Mouse (Mus musculus) stomach, postnatal 0 days (tissue): ENCODE measurements around the gene Ggt6. TPM values are rescaled to one million over a fixed set of nuclear protein-coding genes. Genes with fewer than 3 reads are reported as not detected.

Source experiments
- ATAC-seq: fragments of 200-750 bp; cut with Nextera tagmentation; 2 replicates; pipeline ENCODE4 v1.8.0; 2017; ENCODE audit not compliant: low FRiP score, low TSS enrichment
- DNase-seq: peaks from one replicate; pipeline ENCODE4 v3.0.0-alpha.2; 2016; ENCODE audit warnings: low spot score
- H3K27ac ChIP-seq: fragments of 300-500 bp; sonication (generic); replicated peaks from 2 replicates; pipeline ENCODE4 v1.5.1; 2014; ENCODE audit warnings: mild to moderate bottlenecking, control low read depth
- H3K27me3 ChIP-seq: fragments of 300-500 bp; sonication (generic); 2 replicates; pipeline ENCODE4 v1.6.1; 2014; ENCODE audit warnings: low read length; ENCODE audit not compliant: control insufficient read depth, insufficient read depth
- H3K36me3 ChIP-seq: fragments of 300-500 bp; sonication (generic); 2 replicates; pipeline ENCODE4 v1.6.1; 2014; ENCODE audit warnings: low read length, mixed read lengths; ENCODE audit not compliant: control insufficient read depth, insufficient read depth
- H3K4me1 ChIP-seq: fragments of 300-500 bp; sonication (generic); replicated peaks from 2 replicates; pipeline ENCODE4 v1.6.1; 2014; ENCODE audit warnings: antibody characterized with exemption; ENCODE audit not compliant: control insufficient read depth, insufficient read depth
- H3K4me2 ChIP-seq: fragments of 300-500 bp; sonication (generic); replicated peaks from 2 replicates; pipeline ENCODE4 v1.6.1; 2014; ENCODE audit warnings: low read depth, mild to moderate bottlenecking, control low read depth, moderate library complexity
- H3K4me3 ChIP-seq: fragments of 300-500 bp; sonication (generic); 2 replicates; pipeline ENCODE4 v1.5.1; 2014; ENCODE audit warnings: low read depth, low read length, control low read depth
- H3K9ac ChIP-seq: fragments of 300-500 bp; sonication (generic); 2 replicates; pipeline ENCODE4 v1.6.1; 2014; ENCODE audit warnings: mild to moderate bottlenecking, low read length, control low read depth, mixed read lengths
- H3K9me3 ChIP-seq: fragments of 300-500 bp; sonication (generic); 2 replicates; pipeline ENCODE4 v1.6.1; 2016; ENCODE audit warnings: low read length; ENCODE audit not compliant: control insufficient read depth
- CTCF ChIP-seq: IDR thresholded peaks from 2 replicates; pipeline ENCODE4 v1.5.1; 2016; ENCODE audit warnings: antibody characterized with exemption, low read depth, mild to moderate bottlenecking, moderate library complexity
- EP300 ChIP-seq: optimal IDR thresholded peaks from 2 replicates; pipeline ENCODE3; 2016; ENCODE audit warnings: antibody characterized with exemption
- WGBS: fragments of 180-500 bp; shearing (Covaris S2); extraction: QIAGEN DNeasy Blood & Tissue Kit; methylation state at CpG from one replicate; pipeline ENCODE4 v1.1.7; 2014; 5-methylcytosine and 5-hydroxymethylcytosine counted together
- polyA plus RNA-seq: library from polyadenylated mRNA; unstranded; fragments of >200 nt; fragmentation: Nextera tagmentation; extraction: Ambion mirVana; gene quantifications from 2 replicates; pipeline ENCODE4 v1.2.1, GENCODE M21; 2015

Ggt6 gene
- polyA plus RNA-seq, 1 experiment from 2014 or later, result 13.0 TPM

DNA sequence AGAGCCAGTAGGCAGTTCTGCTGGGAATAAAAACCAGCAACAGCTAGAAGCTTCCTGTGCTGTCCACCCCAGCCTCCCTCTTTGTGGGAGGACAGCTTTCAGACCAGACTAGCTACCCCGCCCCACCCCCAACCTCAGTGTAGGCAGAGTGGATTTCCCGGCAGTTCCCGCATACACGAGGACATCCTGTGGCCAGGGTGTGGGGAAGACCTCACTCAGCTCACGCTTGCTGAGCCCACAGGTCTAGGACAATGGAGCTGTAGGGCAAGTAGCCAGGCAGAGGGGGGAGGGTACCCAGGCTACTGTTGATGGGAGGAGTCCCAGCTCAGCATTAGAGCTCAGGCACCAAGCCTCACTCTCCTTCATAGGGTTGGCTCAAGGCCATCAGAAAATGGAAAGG lies 33.9 kb downstream of the Ggt6 start:
- Histone ChIP-seq H3K4me1 (0 out of 2 replicates have a peak, but pooled peaks cover 10% of the 10 kb centered on the region), H3K9me3 (no peaks in the 10 kb centered on the region), H3K27ac (peak overlapping the region; percentile 79), H3K36me3 (no peaks in the 10 kb centered on the region), H3K27me3 (no peaks in the 10 kb centered on the region), H3K9ac (no peak overlapping the region), H3K4me3 (no peak overlapping the region), H3K4me2 (no peak overlapping the region)
- peak; percentile 78 for DNase-seq
- peak; percentile 35; the same call in 1 of the 2 replicates for ATAC-seq
- TF ChIP-seq CTCF (no peak), EP300 (no peak)
- 26% methylated on average over 5 of the region's 5 CpGs for WGBS

GRCm38 (mm10) chr11:72470004-72470403 lies 34.7 kb downstream of the Ggt6 start:
- Histone ChIP-seq H3K4me1 (0 out of 2 replicates have a peak, but pooled peaks cover 10% of the 10 kb centered on the region), H3K4me3 (no peak overlapping the region), H3K36me3 (no peaks in the 10 kb centered on the region), H3K9ac (no peak overlapping the region), H3K9me3 (no peaks in the 10 kb centered on the region), H3K4me2 (no peak overlapping the region), H3K27ac (peak overlapping the region; percentile 79), H3K27me3 (no peaks in the 10 kb centered on the region)
- DNase-seq (no peak), ATAC-seq (no peak)
- WGBS, result 46% methylated on average over 4 of the region's 4 CpGs
- no peak for TF ChIP-seq CTCF
- TF ChIP-seq EP300, result no peak

GRCm38 (mm10) chr11:72471381-72471780 lies 36.1 kb downstream of the Ggt6 start:
- TF ChIP-seq EP300 (no peak), CTCF (no peak)

DNA sequence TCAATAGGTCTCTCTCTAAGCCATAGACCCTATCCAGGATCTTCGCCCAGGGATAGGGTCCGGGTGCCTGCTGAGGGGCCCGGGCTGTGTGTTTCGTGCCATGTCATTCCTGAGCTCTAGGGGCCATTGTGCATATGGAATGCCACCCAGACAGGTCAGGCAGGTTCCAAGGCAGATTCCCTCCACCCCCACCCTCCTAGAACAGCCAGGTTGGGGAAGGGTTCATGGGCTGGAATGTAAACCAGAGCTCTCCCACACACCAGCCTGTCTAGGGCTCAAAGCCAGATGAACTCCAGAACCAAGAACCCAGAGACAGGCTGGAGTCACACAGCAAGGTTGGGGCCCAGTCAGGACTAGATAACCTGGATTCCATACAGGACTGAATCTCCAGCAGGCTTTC lies 38.2 kb downstream of the Ggt6 start:
- Histone ChIP-seq H3K4me1 (peaks cover 7% of the 10 kb centered on the region; the same call in 1 of the 2 replicates), H3K27me3 (no peaks in the 10 kb centered on the region), H3K9ac (no peak overlapping the region; the same call in 1 of the 2 replicates), H3K27ac (peak overlapping the region; percentile 45), H3K4me2 (no peak overlapping the region), H3K9me3 (no peaks in the 10 kb centered on the region), H3K4me3 (no peak overlapping the region), H3K36me3 (no peaks in the 10 kb centered on the region)
- 67% methylated on average over 4 of the region's 4 CpGs for WGBS
- TF ChIP-seq EP300, result no peak
- TF ChIP-seq CTCF, result no peak
- no peak for DNase-seq
- ATAC-seq, result peak; percentile 21; the same call in 1 of the 2 replicates

More at GRCm38 (mm10) chr11:72471381-72471780, 36.1 kb downstream of the Ggt6 start:
- no peak for ATAC-seq
- Histone ChIP-seq H3K36me3 (no peaks in the 10 kb centered on the region), H3K4me2 (no peak overlapping the region), H3K27me3 (no peaks in the 10 kb centered on the region), H3K4me3 (no peak overlapping the region), H3K9ac (no peak overlapping the region), H3K9me3 (no peaks in the 10 kb centered on the region), H3K27ac (no peak overlapping the region), H3K4me1 (0 out of 2 replicates have a peak, but pooled peaks cover 9% of the 10 kb centered on the region)
- 76% methylated on average over 6 of the region's 6 CpGs for WGBS
- no peak for DNase-seq

- no peaks in the 10 kb centered on the region for H3K27me3 ChIP-seq
- H3K9ac ChIP-seq, result no peak overlapping the region
- H3K4me3 ChIP-seq, result no peak overlapping the region
- no peak for ATAC-seq
- peaks cover 2% of the 10 kb centered on the region; the same call in 1 of the 2 replicates for H3K4me1 ChIP-seq
- no peak overlapping the region for H3K27ac ChIP-seq
- WGBS, result 63% methylated on average over 3 of the region's 3 CpGs
- no peak for TF ChIP-seq CTCF
- no peak for TF ChIP-seq EP300
- no peak for DNase-seq
- H3K4me2 ChIP-seq, result no peak overlapping the region
- H3K36me3 ChIP-seq, result no peaks in the 10 kb centered on the region
- no peaks in the 10 kb centered on the region for H3K9me3 ChIP-seq
These were observed 39.6 kb downstream of the Ggt6 start for GRCm38 (mm10) chr11:72474926-72475325.

DNA sequence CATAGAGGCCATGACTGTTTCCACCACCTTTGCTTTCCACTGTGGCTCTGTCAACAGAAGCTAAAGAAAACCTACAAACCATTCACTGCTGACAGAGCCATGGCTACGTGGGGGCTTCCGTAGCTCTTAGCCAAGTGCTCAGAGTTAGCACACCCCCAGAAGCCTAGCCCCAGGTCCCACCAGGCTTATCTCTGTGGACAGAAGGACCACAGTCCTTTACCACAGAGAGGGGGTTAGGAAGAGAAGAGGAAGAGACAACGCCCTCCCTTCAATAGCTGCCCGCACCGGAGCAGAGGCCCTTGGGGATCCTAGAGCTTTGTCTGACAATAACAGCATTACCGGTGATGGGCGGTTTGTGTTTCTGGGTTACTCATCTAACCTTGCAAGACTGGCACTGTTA lies 40.1 kb downstream of the Ggt6 start:
- H3K4me1 ChIP-seq, result peaks cover 2% of the 10 kb centered on the region; the same call in 1 of the 2 replicates
- H3K27ac ChIP-seq, result 0 out of 2 replicates have a peak overlapping the region, but pooled peaks have one; percentile 49
- DNase-seq (no peak), ATAC-seq (no peak)
- 65% methylated on average over 7 of the region's 7 CpGs for WGBS
- no peaks in the 10 kb centered on the region for H3K36me3 ChIP-seq
- H3K27me3 ChIP-seq, result no peaks in the 10 kb centered on the region
- TF ChIP-seq CTCF, result no peak
- no peak for TF ChIP-seq EP300
- H3K4me3 ChIP-seq, result no peak overlapping the region
- H3K4me2 ChIP-seq, result no peak overlapping the region
- no peaks in the 10 kb centered on the region for H3K9me3 ChIP-seq
- no peak overlapping the region for H3K9ac ChIP-seq
